Mouse (Mus musculus) heart, embryonic 11.5 days (tissue): ENCODE measurements around the gene A630095N17Rik. TPM values are rescaled to one million over a fixed set of nuclear protein-coding genes. Genes with fewer than 3 reads are reported as not detected.

Experiments used
- ATAC-seq: fragments of 200-750 bp; cut with Nextera tagmentation; replicated peaks from 2 replicates; pipeline ENCODE4 v1.8.0; 2017; ENCODE audit warnings: moderate library complexity; ENCODE audit not compliant: insufficient number of reproducible peaks, low FRiP score, low TSS enrichment
- H3K27ac ChIP-seq: fragments of 300-500 bp; sonication (generic); 2 replicates; pipeline ENCODE4 v1.5.1; 2014; ENCODE audit warnings: mild to moderate bottlenecking, low read depth, low read length
- H3K27me3 ChIP-seq: fragments of 300-500 bp; sonication (generic); 2 replicates; pipeline ENCODE4 v1.6.1; 2014; ENCODE audit warnings: mild to moderate bottlenecking, low read length, mixed read lengths; ENCODE audit not compliant: control insufficient read depth, insufficient read depth
- H3K36me3 ChIP-seq: fragments of 300-500 bp; sonication (generic); 2 replicates; pipeline ENCODE4 v1.6.1; 2014; ENCODE audit warnings: mild to moderate bottlenecking, low read length, moderate library complexity, mixed read lengths; ENCODE audit not compliant: control insufficient read depth, insufficient read depth
- H3K4me1 ChIP-seq: fragments of 300-500 bp; sonication (generic); 2 replicates; pipeline ENCODE4 v1.6.1; 2014; ENCODE audit warnings: low read length; ENCODE audit not compliant: control insufficient read depth, insufficient read depth
- H3K4me2 ChIP-seq: fragments of 300-500 bp; sonication (generic); 2 replicates; pipeline ENCODE4 v1.6.1; 2014; ENCODE audit warnings: mild to moderate bottlenecking, moderate library complexity
- H3K4me3 ChIP-seq: fragments of 300-500 bp; sonication (generic); 2 replicates; pipeline ENCODE4 v1.5.1; 2014; ENCODE audit warnings: low read depth, low read length
- H3K9ac ChIP-seq: fragments of 300-500 bp; sonication (generic); 2 replicates; pipeline ENCODE4 v1.6.1; 2014; ENCODE audit warnings: mild to moderate bottlenecking, low read depth, low read length, moderate library complexity
- H3K9me3 ChIP-seq: fragments of 300-500 bp; sonication (generic); replicated peaks from 2 replicates; pipeline ENCODE4 v1.6.1; 2016; ENCODE audit warnings: low read length; ENCODE audit not compliant: control insufficient read depth
- WGBS: fragments of 180-500 bp; shearing (Covaris S2); extraction: QIAGEN DNeasy Blood & Tissue Kit; methylation state at CpG from one replicate; pipeline ENCODE4 v1.1.7; 2014; ENCODE audit not compliant: insufficient replicate concordance; 5-methylcytosine and 5-hydroxymethylcytosine counted together
- polyA plus RNA-seq: library from polyadenylated mRNA; unstranded; fragments of >200 nt; fragmentation: Nextera tagmentation; extraction: Ambion mirVana; gene quantifications from 2 replicates; pipeline ENCODE4 v1.2.1, GENCODE M21; 2014

The A630095N17Rik gene
- polyA plus RNA-seq, 1 experiment from 2014 or later, result not detected

DNA sequence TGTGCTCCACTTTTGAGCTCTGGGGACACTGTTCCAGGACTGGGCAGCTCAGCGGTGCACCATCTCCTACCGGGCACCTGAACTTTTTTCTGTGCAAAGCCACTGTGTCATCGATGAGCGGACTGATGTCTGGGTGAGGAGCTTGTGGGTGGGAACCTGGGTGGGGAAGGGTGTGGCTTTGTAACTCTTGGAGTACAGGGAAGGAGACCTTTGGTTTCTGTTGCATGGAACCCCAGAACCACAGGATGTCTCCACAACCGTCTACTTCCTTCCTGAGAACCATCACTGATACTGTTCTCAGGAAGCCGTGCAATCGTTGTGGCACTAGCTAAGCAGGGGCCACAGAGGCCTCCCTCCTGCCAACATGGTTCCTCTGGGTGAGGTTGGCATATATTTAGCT is 18.8 kb downstream of the A630095N17Rik start:
- WGBS, result 79% methylated on average over 7 of the region's 7 CpGs
- no peak overlapping the region for H3K4me3 ChIP-seq

DNA sequence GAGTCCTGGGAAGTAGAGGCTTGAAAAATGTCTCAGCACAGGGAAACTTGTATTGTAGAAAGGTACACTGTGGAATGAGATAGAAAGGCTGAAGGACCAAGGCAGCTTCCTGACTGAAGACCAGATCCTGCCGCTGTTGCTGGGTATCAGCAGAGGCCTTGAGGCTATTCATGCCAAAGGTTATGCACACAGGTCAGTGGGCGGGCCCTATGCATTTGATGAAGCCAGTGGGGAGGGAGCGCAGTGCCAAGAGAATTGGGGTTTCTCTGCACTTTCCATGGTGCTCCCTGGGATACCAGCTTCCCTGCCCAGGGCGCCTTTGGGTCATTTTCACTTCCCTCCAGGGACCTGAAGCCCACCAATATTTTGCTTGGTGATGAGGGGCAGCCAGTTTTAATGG is 19.4 kb downstream of the A630095N17Rik start:
- WGBS, result 85% methylated on average over 4 of the region's 4 CpGs
- peak overlapping the region; percentile 8; the same call in 1 of the 2 replicates for H3K4me2 ChIP-seq

More for the DNA sequence above, 18.8 kb downstream of the A630095N17Rik start:
- H3K9me3 ChIP-seq, result no peaks in the 10 kb centered on the region
- ATAC-seq, result no peak
- peaks cover 9% of the 10 kb centered on the region for H3K36me3 ChIP-seq
- H3K27me3 ChIP-seq, result peaks cover 32% of the 10 kb centered on the region
- H3K4me1 ChIP-seq, result peaks cover 22% of the 10 kb centered on the region
- H3K4me2 ChIP-seq, result no peak overlapping the region
- H3K27ac ChIP-seq, result no peak overlapping the region
- H3K9ac ChIP-seq, result no peak overlapping the region

DNA sequence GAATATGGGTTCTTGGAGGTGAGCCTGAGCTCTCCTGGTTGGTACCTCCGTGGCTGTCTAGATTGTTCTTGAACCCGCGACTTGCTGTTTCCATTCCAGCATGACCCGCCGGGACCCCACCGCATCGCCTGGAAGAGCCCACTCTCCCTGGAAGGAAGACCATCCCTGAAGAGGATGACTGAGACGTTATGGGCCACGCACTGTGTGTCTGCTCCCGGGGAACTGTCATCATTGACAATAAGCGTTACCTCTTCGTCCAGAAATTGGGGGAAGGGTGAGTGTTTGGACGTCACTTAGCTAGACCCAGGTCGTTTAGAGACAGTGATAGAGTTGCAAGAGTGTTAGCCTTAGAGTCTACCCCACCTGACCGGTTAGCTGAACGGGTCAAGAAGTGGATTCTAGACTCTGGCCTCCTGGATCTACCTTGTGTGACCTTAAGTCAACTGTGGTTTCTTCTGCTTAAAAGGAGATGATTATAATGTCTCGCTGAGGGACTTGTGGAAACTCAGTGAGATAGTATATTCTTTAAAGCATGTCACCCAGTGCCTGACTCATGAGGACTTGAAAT is 20.7 kb downstream of the A630095N17Rik start:
- 11% methylated on average over 17 of the region's 17 CpGs for WGBS
- peak overlapping the region; percentile 29; the same call in 1 of the 2 replicates for H3K27ac ChIP-seq
- ATAC-seq, result no peak
- H3K4me2 ChIP-seq, result peak overlapping the region; percentile 97
- H3K9ac ChIP-seq, result peak overlapping the region; percentile 95
- peaks cover 9% of the 10 kb centered on the region for H3K36me3 ChIP-seq
- peaks cover 22% of the 10 kb centered on the region for H3K4me1 ChIP-seq
- H3K27me3 ChIP-seq, result peaks cover 15% of the 10 kb centered on the region
- peak overlapping the region; percentile 99 for H3K4me3 ChIP-seq
- no peaks in the 10 kb centered on the region for H3K9me3 ChIP-seq

More for the DNA sequence above, 19.4 kb downstream of the A630095N17Rik start:
- Histone ChIP-seq H3K36me3 (peaks cover 9% of the 10 kb centered on the region), H3K4me1 (peaks cover 22% of the 10 kb centered on the region), H3K27ac (no peak overlapping the region), H3K4me3 (no peak overlapping the region), H3K9me3 (no peaks in the 10 kb centered on the region), H3K9ac (no peak overlapping the region), H3K27me3 (peaks cover 26% of the 10 kb centered on the region)
- no peak for ATAC-seq

DNA sequence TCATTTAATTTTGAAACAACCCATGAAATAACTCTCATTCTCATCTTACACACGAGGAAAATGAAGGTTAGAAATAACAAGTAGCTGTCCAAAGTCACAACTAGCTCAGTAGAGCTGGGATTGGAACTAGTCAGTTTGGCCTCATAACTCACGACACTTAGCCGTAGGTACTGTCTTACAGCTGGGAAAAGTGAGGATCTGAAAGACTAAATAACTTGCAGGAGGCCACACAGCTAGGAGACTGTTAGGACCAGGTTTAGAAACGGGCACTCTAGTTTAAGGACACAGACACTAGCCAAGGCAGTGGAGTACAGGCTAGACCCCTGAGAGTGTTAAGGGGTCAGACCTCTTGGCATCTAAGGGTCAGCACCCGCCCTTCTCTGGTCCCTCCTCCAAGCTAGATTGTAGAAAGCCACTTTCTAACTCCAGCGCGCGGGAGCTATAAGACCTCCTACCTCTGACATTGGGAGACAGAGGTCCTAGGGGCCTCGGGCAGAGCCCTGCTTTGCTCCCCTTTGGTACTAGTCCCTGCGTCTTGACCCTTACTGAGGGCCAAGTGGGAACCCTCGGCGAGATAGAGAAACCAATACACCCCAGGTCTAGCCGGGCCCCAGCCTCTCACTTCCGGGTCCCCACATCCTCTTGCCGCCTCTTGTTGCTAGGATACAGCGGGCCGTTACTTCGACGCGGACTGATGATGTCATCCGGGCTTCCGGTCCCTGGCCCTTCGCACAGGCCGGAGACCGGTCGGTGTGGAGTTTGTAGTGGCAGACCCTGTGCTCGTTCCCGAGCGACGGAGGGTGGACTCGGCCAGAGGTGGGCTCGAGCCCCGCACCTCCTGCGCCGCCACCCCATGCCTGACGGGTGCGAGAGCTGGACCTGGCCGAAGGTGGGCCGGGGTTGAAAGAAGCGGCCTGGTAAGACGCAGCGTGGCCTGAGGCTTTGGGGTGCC is 21.5 kb downstream of the A630095N17Rik start, which contains the start of the genes Glb1l and Stk16:
Gene Glb1l (minus strand): TSS at position 678 of the 952 bp plus-strand sequence.
Gene Stk16 (plus strand): TSS at position 703 of the 952 bp plus-strand sequence.
- H3K36me3 ChIP-seq, result peaks cover 5% of the 10 kb centered on the region
- peak within 1 kb of the TSS; percentile 29; the same call in 1 of the 2 replicates for H3K27ac ChIP-seq
- H3K9me3 ChIP-seq, result no peaks in the 10 kb centered on the region
- H3K4me3 ChIP-seq, result peak within 1 kb of the TSS; percentile 99
- H3K9ac ChIP-seq, result peak within 1 kb of the TSS; percentile 95
- H3K4me1 ChIP-seq, result peaks cover 22% of the 10 kb centered on the region
- WGBS, result 5% methylated on average over 42 of the region's 42 CpGs
- peak; percentile 92 for ATAC-seq
- peak within 1 kb of the TSS; percentile 97 for H3K4me2 ChIP-seq
- H3K27me3 ChIP-seq, result peaks cover 11% of the 10 kb centered on the region

- 12% methylated on average over 34 of the region's 34 CpGs for WGBS
- Histone ChIP-seq H3K4me1 (peaks cover 22% of the 10 kb centered on the region), H3K27me3 (peaks cover 11% of the 10 kb centered on the region), H3K27ac (no peak overlapping the region), H3K36me3 (peaks cover 5% of the 10 kb centered on the region), H3K4me3 (peak overlapping the region; percentile 44), H3K4me2 (peak overlapping the region; percentile 97), H3K9ac (peak overlapping the region; percentile 70), H3K9me3 (no peaks in the 10 kb centered on the region)
- ATAC-seq, result no peak
Observed at GRCm38 (mm10) chr1:75208967-75209678, 22.8 kb downstream of the A630095N17Rik start.

GRCm38 (mm10) chr1:75201236-75201635 is 30.7 kb downstream of the A630095N17Rik start:
- 84% methylated on average over 1 of the region's 1 CpGs for WGBS
- no peak overlapping the region for H3K27ac ChIP-seq
- H3K9me3 ChIP-seq, result no peaks in the 10 kb centered on the region
- no peaks in the 10 kb centered on the region for H3K27me3 ChIP-seq
- H3K4me2 ChIP-seq, result no peak overlapping the region
- H3K4me3 ChIP-seq, result no peak overlapping the region
- no peak overlapping the region for H3K9ac ChIP-seq
- ATAC-seq, result no peak
- no peaks in the 10 kb centered on the region for H3K4me1 ChIP-seq
- H3K36me3 ChIP-seq, result peaks cover 26% of the 10 kb centered on the region

DNA sequence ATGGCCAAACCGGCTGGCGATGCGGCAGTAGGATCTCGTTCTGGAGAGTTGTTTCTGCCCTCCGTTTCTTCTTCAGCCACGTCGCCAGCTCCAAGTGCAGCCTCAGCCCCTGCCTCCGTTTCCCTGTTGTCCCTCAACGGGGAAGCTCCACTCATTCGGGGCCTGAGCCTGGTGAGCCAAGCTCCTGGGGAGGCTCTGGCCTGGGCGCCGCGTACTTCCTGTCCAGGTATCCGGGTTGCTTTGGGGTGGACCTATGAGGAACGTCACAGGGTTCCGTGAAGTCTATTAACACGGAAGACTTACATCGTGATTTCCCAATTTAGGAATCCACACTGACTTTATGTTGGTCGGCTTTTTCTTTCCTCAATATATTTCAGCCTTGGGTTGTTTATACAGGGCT is 39.5 kb downstream of the A630095N17Rik start:
- Histone ChIP-seq H3K9ac (peak overlapping the region; percentile 74), H3K4me1 (peaks cover 12% of the 10 kb centered on the region), H3K36me3 (peaks cover 15% of the 10 kb centered on the region), H3K4me3 (peak overlapping the region; percentile 69), H3K27me3 (no peaks in the 10 kb centered on the region), H3K27ac (peak overlapping the region; percentile 90), H3K4me2 (peak overlapping the region; percentile 69), H3K9me3 (no peaks in the 10 kb centered on the region)
- 1% methylated on average over 19 of the region's 19 CpGs for WGBS
- no peak for ATAC-seq
